Mouse (Mus musculus) mouse embryonic stem cell (cell line): ENCODE measurements around the gene Cenpa.

Experiments used
- in situ Hi-C, 2 experiments: fragments of 300-500 bp; cut with MboI; formaldehyde crosslinking; loops; 1 replicate in 1 of 2; 3 replicates in 1 of 2; pipeline ENCODE4 v1.14.3; 2019 to 2020; ENCODE audit warnings: low sequenced_read_pairs in 2 of 2, low pct_unique_long_range_greater_than_20kb in 1 of 2, mixed read lengths in 1 of 2; ENCODE audit not compliant: unreplicated experiment in 1 of 2

Cenpa gene

DNA sequence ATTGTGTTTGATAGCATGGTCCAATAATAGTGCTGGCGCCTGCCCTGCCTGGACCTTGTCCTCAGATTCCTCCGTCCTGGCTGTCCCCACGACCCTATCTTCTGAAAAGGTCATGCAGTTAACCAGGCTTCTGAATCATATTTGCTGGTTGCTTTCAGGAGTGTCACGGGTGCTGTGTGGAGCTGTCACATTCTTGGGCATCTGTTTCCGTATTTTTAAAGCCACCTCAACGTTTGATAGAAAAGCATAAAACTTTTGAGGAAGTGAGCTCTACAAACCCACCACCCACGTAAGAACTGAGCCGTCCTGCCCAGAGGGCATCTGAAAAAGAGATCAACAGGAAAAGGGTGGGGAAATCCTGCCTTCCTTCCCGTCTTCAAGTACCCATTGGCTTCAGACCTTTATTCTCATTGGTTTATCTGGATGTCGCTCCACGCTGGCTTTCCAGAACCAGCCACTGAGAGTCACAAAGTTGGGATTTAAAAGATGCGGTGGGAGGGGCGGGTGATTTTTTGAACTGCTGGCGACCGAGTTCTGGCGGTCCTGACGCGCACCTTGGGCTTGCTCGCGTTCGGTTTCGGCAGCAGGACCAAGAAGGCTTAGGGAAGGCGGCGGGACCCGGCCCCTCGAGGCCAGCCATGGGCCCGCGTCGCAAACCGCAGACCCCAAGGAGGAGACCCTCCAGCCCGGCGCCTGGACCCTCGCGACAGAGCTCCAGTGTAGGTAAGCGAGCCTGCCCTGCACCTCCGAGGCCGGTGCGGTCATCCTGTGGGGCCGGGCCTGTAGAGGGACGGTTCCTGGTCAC lies at the start of gene Cenpa:
Cenpa (plus strand) TSS at position 387 of the 805 bp plus-strand sequence.
- in situ Hi-C loops: no loop called here

DNA sequence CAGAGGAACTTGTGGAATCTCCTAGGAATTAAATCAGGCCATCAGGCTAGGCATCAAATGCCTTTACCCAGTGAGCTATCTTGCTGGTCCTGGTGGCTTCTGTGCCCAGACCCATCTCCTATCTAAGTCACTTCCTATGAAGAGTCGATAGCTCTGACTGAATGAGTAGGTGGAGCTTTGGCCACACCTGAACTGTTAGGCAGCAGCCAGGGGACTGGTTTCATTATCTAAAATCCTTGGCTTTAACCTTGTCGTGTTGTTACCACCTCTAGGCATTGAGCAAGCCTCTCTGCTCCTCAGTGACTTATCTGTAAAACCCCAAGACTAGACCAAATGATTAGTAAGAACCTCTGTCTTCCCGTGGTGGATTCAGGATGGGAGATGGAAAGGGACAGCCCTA lies 49.2 kb upstream of the Cenpa start:
- in situ Hi-C loops: no loop called here

DNA sequence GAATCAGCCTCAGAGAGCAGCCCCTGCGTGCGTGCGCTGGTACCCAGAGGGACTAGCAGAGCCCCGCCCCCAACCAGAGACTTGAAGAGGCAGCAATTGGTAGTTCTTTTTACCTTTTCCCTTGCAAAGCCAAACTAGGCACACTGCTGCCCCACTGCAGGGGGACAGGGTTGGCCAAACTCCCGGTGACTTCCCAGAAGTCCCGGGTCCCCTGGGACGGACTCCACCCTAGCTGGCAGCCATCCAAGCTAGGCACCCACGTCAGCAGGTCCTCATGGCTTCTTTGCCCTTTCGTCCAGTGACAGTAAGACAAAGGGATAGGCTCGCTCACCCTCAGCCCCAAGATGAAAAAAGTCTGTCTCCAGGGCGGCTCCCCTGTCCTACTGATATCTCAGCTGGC lies 48.7 kb upstream of the Cenpa start:
- in situ Hi-C loops: no loop called here

DNA sequence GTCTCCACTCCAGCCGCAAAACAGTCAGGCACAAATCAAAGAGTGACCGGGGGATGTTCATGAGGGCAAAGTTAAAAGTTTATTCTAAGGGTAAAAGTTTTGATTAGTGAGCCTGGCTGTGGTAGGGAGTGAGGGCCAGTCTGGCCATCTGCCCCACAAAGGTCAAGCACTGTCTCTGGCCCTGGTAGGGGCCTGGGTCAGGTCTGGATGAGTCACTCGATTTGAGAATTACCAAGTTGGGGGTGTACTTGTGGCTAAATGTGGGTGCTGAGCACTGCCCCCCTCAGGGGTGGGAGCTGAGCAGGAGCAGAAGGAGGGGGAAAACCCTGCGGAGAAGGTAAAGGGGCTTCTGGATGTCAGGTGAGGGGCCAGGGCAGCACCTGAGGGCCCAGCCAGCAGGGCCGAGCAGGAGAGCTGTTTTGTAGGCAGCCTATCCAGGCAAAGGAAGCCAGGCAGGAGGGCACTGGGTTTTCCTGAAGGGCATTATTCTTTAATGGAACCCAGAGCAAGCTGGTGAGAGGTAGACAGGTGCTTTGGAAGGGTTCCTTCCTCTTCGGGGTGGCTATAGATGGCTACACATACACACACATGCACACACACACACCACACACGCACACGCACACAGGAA lies 48.1 kb upstream of the Cenpa start:
- in situ Hi-C loops: no loop called here

DNA sequence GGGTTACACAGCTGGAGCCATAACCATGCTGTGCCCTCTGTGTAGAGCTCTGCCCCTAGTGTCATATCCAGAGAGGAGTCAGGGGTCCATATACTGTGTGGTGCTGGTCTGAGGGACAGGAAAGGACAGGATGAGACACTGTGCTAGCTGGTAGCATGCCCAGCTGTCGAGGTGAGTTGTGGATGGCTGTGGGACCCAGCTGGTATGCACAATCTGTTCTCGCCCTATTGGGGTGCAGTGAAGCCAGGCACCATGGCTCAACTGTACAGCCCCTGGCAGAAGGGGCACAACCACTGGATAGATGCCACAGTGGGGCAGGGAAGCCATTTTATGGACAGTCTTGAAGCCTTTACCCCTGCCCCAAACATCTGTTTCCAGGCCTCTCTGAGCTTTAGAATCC lies 47.4 kb upstream of the Cenpa start:
- in situ Hi-C loops: no loop called here

DNA sequence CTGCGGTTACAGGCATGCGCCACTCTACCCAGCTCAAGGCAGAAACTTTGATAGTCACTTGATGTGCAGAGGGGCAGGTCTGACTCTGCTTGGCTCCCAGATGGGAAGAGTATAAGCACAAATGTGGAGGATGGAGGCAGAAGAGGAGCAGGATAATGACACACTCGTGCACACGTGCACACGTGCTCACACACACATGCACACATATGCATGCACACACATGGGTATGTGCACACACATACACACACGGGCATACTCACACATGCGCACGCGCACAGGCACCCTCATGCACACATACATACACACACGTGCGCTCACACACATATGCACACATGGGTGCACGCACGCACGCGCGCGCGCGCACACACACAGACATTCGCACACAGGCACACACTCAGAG lies 46.0 kb upstream of the Cenpa start:
- in situ Hi-C loops: no loop called here

DNA sequence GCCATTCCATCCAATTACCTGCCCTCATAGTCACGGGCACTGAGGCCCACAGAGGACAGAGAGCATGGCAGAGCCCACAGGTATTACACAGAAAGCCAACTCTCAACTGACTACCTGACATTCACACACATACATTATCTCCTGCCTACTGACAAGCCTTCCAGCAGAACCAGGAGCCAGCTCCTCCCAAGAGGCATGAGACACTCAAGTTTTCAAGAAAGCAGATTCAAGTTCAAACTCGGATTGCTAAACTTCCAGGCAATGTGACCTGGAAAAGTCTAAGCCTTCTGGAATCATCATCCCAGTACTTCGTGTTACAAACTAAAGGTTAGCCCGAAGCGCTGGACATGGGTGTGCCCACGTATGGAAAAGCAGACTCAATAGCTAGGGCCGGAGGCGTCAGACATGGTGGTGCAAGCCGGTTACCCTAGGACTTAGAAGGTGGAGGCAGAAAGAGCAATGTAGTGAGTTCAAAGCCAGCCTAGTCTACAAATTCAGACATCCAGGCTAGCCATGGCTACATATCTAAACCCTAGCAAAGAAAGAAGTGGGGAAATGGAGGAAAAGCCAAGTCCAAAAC lies 45.3 kb upstream of the Cenpa start:
- in situ Hi-C loops: no loop called here

DNA sequence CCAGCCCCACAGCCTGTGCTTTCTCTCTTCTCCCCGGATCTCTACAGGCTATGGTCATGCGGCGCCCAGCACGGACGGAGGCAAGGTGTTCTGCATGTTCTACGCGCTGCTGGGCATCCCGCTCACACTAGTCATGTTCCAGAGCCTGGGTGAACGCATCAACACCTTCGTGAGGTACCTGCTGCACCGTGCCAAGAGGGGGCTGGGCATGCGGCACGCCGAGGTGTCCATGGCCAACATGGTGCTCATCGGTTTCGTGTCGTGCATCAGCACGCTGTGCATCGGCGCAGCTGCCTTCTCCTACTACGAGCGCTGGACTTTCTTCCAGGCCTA lies 44.8 kb upstream of the Cenpa start:
- in situ Hi-C loops: no loop called here

DNA sequence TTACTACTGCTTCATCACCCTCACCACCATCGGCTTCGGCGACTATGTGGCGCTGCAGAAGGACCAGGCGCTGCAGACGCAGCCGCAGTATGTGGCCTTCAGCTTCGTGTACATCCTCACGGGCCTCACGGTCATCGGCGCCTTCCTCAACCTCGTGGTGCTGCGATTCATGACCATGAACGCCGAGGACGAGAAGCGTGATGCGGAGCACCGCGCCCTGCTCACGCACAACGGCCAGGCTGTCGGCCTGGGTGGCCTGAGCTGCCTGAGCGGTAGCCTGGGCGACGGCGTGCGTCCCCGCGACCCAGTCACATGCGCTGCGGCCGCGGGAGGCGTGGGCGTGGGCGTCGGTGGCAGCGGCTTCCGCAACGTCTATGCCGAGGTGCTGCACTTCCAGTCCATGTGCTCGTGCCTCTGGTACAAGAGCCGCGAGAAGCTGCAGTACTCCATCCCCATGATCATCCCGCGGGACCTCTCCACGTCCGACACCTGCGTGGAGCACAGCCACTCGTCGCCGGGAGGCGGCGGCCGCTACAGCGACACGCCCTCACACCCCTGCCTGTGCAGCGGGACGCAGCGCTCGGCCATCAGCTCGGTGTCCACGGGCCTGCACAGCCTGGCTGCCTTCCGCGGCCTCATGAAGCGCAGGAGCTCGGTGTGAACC lies 44.3 kb upstream of the Cenpa start:
- in situ Hi-C loops: no loop called here

DNA sequence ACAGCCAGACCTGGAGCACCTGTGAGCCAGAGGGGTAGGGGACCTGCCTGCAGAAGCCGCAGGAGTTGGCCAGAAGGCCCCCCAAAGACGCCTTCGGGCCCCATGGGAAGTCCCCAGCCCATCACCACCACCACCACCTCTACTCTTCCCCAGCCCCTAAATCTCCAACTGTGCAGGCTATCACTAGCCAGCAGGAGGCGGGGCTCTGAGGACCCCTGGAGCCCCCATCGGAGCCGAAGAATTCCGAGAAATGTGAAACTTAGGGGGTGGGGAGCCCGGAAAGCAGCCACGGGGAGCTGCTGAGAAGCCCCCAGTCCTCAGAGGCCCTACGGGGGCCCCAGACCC lies 43.8 kb upstream of the Cenpa start:
- in situ Hi-C loops: no loop called here

DNA sequence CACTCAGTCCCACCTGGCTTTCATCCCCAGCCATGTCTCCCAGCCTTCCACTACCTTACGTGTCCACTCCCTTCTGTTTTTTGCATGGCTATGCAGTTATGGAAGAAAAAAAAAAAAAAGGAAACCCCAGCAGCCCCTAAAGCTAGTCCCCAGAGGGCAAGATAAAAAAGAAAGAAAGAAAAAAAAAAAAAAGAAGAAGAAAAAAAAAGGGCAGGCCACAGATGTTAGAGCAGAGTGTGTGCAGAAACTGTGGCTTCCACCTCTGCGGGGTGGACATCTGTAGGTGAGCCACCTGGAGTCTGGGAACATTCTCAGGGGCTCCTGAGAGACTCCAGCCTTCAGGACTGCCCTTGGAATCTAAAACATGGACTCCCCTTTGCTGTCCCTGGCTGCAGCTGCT lies 43.2 kb upstream of the Cenpa start:
- in situ Hi-C loops: no loop called here

DNA sequence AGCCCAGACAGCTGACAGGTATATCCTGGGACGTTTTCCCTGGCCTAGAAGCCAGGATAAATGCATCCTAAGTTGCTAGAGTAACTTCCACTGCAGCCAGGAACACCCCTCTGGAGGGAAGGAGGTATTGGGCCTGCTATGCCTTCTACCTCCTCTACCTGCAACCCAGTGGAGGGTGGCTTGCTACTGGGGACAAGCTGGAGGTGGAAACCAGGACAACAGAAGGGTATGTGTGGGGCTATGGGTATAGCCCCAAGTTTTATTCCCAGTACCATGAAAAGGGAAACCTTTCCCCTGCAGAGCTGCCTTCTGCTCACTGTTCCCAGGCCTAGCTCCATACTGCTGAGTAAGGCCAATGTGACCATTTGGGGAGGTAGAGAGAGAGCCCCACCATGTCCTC lies 42.3 kb upstream of the Cenpa start:
- in situ Hi-C loops: no loop called here

DNA sequence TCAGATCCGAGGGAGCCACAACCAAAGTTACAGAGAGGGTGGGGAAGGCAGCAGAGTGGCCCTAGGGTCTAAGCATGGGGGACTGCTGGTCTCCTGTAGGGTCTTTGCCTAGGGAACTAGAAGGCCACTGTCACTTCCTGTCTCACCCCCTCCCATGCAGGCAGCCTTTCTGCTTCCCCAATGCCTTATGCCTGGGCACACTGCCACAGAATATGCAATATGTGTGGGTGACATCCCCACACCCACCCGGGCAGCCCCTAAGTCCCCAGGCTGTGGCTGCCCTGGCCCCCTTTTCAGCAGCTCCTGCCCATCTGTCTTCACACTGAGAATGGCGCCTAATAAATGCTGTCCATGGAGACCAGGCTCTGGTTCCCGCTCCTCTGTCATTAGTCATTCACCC lies 41.7 kb upstream of the Cenpa start:
- in situ Hi-C loops: no loop called here

DNA sequence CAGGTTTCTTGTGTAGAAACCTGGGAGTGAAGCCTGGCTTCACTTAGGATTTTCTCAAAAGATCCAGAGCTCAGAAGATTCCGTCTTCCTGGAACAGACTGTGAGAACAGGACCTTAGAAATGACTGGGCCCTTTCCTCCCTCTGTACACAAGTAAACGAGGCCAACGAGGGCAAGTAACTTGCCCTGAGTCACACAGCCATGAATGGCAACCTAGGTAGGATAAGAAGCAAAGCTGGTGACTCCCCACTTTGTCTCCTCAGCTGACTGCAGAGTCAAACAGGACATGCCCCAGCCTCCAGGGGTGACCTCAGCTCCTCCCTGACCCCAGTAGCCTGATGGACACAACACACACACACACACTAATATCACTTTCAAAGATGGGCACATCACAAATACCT lies 41.2 kb upstream of the Cenpa start:
- in situ Hi-C loops: no loop called here

DNA sequence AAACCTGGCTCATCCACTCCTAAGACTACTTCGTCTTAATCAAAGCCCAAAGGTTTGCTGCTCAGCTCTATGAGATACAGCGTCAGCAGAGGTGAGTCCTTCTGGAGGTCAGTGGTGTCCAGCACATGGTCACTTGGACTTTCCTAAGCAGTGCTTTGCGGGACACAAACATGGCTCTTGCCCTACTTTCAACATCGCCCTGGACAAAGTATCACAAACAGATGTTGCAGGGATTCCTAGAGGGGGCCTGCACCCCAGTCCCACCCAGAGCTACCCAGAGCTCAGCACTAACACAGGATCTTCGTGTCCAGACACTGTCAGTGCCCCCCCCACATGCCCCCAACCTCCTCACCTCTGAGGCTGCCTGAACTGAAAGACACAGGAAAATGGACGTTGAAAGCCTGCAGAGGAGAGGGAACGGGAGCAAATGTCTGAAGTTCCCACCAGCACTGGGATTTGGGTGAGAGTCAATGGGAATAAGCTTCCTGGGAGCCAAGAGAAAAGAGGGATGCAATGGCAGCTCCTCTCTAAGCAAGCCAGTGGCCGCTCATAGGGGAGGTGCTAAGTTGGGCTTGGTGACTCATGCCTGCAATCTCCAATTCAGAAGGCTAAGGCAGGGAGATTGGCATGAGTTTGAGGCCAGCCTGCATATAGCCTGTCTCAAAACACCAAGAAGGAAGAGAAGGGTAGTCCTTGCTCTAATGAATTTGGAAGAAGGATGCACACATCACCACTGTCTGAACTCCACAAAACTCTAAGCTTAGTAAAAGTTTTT lies 40.1 kb upstream of the Cenpa start:
- in situ Hi-C loops: no loop called here

DNA sequence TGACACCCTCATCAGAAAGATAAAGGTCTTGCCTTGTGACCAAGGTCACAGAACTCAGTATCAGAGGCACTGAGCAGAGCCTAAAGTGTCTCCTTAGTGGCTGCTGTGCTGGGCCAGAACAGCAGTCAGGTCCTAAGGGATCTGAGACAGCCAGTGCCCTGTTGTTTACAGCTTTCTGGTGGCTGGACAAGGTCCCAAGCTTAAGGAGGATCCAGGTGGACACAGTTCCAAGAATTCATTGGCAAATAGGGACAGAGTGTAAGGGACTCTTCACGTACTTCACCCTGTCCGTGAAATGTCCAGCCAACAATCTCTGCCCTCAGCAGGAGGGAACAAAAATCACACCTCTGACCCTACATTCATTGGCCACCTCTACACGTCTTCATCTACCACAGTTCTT lies 38.1 kb upstream of the Cenpa start:
- in situ Hi-C loops: no loop called here

DNA sequence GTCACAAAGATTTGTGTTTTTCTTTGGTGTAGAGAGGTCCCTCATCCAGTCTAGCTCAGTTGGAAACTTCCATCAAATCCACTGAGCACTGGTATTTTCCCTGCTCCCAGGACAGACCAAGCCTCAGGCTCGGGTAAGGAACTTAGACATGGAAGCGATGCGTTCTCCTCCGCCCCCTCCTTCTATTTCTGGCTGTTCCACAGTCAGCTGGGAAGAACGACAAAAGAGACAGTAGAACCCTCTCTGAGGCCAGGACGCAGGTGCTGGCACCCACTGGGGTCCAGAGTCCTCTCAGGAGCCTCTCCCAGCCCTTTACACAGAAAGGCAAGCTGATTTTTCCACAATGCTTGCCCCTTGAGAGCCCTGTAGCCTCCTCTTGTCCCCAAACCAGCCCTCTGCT lies 36.2 kb upstream of the Cenpa start:
- in situ Hi-C loops: no loop called here

DNA sequence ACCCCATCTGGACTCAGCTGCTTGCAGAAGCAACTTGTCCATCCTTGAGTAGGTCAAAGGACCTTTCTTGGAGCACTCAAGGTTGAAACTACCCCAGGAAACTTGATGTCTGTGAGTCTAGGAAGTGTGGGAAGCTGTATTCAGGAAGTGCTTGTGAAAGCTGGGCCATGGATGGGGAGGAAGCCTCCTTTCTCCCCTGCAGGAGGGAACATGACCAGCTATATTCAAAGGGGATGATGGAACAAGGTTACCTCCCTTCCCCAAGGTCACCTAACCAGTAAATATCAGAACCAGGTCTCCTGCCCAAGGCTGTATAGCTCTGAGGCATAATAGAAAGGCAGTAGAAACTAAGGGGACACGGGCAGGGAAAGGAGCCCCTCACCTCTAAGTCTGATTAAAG lies 34.4 kb upstream of the Cenpa start:
- in situ Hi-C loops: no loop called here

DNA sequence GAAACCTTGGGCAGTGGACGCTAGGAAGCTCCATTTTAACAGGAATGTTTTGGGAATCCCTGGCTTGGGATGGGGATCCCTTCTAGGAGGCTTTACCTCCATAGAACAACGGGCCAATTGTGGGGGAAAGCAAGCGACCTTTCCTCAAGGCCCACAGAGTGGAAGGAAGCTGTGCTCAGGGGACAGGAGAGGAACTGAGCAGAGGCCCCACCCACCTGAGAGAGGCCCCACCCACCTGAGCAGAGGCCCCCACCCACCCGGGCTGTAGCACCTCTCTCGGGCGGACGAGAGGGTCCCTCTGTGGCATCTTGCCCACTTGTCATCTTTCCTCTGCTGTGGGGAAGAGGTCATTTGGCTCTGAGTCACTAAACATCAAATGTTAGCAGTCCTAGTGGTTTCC lies 29.6 kb upstream of the Cenpa start:
- in situ Hi-C loops: loop anchor here (5.0 kb wide), 1 partner anchor 120 kb away; no protein-coding TSS in a partner anchor
